Mouse (Mus musculus) olfactory bulb, adult 2 months (tissue): Measurements from ENCODE around the gene Myo9a. TPM values are rescaled to one million over a fixed set of nuclear protein-coding genes. Genes with fewer than 3 reads are reported as not detected.
"Not testable (repeated sequence)": the region's sequence is repeated elsewhere in the genome, so short reads cannot be mapped to it uniquely, and the experiment has no call there.

ENCODE experiments used
- H3K27ac ChIP-seq: fragments of 200-500 bp; 2 replicates; pipeline ENCODE4 v1.5.1; 2012; ENCODE audit warnings: low read depth, low read length; ENCODE audit not compliant: insufficient read depth
- H3K4me1 ChIP-seq: fragments of 200-500 bp; 2 replicates; pipeline ENCODE4 v1.6.1; 2012; ENCODE audit warnings: low read length; ENCODE audit not compliant: control insufficient read depth, insufficient read depth
- H3K4me3 ChIP-seq: fragments of 200-500 bp; 2 replicates; pipeline ENCODE4 v1.5.1; 2012; ENCODE audit warnings: mild to moderate bottlenecking, low read depth, low read length, moderate library complexity; ENCODE audit not compliant: insufficient read depth
- CTCF ChIP-seq: fragments of 200-500 bp; IDR thresholded peaks from 2 replicates; pipeline ENCODE4 v1.5.1; 2012; ENCODE audit warnings: low read depth, mild to moderate bottlenecking, low read length, moderate library complexity; ENCODE audit not compliant: insufficient read depth
- POLR2A ChIP-seq: fragments of 200-500 bp; IDR thresholded peaks from 2 replicates; pipeline ENCODE4 v1.6.1; 2012; ENCODE audit warnings: mild to moderate bottlenecking, low read depth, low read length, moderate library complexity; ENCODE audit not compliant: insufficient read depth
- WGBS: fragments of 180-500 bp; shearing (Covaris S2); methylation state at CpG from one replicate; pipeline ENCODE4 v1.1.7; 2018; 5-methylcytosine and 5-hydroxymethylcytosine counted together
- polyA plus RNA-seq: library from polyadenylated mRNA; stranded (reverse); fragments of >200 nt; gene quantifications from 2 replicates; pipeline ENCODE4 v1.2.4, GENCODE M21; 2012; ENCODE audit warnings: low replicate concordance; ENCODE audit not compliant: missing spikeins, insufficient read depth, insufficient read length

The Myo9a gene
- polyA plus RNA-seq, 1 experiment, result 25.2 TPM

DNA sequence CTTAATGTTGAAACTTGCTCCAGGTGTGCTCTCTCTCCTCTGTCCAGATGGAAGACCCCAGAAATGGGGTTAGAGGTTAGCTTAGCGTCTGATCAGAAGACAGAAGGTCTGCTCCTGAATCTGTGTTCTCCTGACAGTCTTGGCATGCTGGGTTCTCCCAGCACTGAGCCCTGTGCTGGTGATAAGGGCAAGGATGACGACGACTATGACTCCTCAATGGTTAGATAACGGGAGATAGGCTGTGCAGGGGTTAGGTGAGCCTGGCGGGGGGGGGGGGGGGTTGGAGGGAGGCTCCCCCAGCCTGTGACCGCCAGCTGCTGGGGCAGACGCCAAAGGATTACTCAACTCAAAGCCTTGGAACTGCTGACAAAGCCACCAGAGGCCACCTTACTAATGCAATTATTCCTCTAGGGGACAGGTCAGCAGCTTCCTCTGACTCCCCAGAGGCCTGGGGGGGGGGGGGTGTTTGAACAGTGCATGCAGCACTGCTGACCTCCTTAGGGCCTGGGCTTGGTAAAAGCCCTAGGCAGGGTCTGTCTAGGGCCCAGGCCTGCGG, 201.9 kb downstream of the Myo9a start:
- WGBS, result 87% methylated on average over 8 of the region's 8 CpGs
- Histone ChIP-seq H3K4me1 (0 out of 2 replicates have a peak, but pooled peaks cover 3% of the 10 kb centered on the region), H3K27ac (no peak overlapping the region), H3K4me3 (no peak overlapping the region)
- no peak for TF ChIP-seq CTCF
- no peak for TF ChIP-seq POLR2A

DNA sequence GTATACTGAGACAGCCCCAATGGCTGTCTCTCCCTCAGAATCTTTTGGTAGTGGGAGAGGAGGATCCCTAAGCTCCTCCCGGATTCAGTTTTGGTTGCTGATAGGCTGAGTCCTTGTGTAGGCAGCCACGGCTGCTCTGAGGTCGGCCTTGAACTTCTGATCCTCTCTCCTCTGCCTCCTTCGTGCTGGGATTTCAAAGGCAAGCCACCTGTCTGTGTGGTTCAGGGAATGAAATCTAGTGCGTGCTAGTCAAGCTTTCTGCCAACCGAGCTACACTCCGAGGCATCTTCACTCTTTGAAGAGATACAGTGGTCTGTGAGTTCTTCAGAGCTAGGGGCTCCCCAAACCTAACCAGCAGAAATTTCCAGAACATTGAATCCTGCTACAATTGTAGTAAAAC, 202.9 kb downstream of the Myo9a start:
- TF ChIP-seq POLR2A (no peak), CTCF (no peak)
- WGBS, result 95% methylated on average over 7 of the region's 7 CpGs
- no peak overlapping the region for H3K27ac ChIP-seq
- H3K4me1 ChIP-seq, result no peaks in the 10 kb centered on the region
- H3K4me3 ChIP-seq, result no peak overlapping the region

- H3K27ac ChIP-seq, result no peak overlapping the region
- TF ChIP-seq POLR2A, result no peak
- no peak for TF ChIP-seq CTCF
- H3K4me3 ChIP-seq, result no peak overlapping the region
- 83% methylated on average over 3 of the region's 3 CpGs for WGBS
- peaks cover 2% of the 10 kb centered on the region; the same call in 1 of the 2 replicates for H3K4me1 ChIP-seq
Observed at GRCm38 (mm10) chr9:59955199-59955598, 204.5 kb downstream of the Myo9a start.

GRCm38 (mm10) chr9:59955692-59956091, 205.0 kb downstream of the Myo9a start:
- no peak for TF ChIP-seq POLR2A
- no peak for TF ChIP-seq CTCF
- 89% methylated on average over 6 of the region's 6 CpGs for WGBS
- H3K4me3 ChIP-seq, result no peak overlapping the region
- H3K4me1 ChIP-seq, result peaks cover 2% of the 10 kb centered on the region; the same call in 1 of the 2 replicates
- no peak overlapping the region for H3K27ac ChIP-seq

DNA sequence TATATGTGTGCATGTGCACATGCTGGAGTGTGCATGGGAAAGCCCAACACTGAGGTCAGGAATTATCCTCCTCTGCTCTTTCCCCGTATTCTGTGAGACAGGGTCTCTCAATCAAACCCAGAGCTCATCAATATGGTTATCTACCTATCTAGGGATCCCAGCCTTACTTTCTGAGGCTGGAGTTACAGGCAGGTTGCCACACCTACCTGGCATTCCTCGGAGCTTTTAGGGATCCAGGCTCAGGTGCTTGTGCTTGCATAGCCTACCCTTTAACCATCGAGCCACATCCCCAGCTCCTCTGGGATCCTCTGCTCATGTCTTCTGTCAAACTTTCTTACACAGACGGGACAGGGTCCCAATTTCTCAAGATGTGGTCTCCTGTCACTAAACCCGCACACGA, 205.8 kb downstream of the Myo9a start:
- Histone ChIP-seq H3K4me1 (peaks cover 2% of the 10 kb centered on the region; the same call in 1 of the 2 replicates), H3K4me3 (no peak overlapping the region), H3K27ac (no peak overlapping the region)
- TF ChIP-seq CTCF, result no peak
- no peak for TF ChIP-seq POLR2A
- WGBS, result 57% methylated on average over 6 of the region's 6 CpGs

- WGBS, result 63% methylated on average over 1 of the region's 1 CpGs
- not testable (repeated sequence) for H3K4me3 ChIP-seq, H3K4me1 ChIP-seq, H3K27ac ChIP-seq
Observed at GRCm38 (mm10) chr9:59958115-59958514, 207.4 kb downstream of the Myo9a start.

DNA sequence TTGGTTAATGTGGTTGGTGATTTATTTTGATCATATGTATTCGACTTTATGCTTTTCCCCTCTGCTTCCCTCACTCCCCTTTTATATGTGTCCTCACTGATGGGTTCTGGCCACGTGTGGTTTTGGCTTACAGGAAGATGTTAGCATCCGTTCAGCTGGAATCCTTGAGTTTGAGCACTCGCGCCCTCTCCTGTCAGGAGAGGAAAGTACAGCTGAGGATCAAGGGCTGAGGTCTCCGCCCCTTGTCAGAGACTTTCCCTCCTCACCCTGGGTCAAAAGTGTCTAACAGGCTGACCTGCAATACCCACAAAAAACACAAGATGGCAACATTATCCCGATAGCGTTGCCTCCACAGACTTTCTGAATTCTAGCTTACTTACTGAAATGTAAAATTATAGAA, 208.6 kb downstream of the Myo9a start:
- TF ChIP-seq CTCF, result peak; percentile 55
- no peak for TF ChIP-seq POLR2A
- no peak overlapping the region for H3K27ac ChIP-seq
- no peak overlapping the region for H3K4me3 ChIP-seq
- WGBS, result 3% methylated on average over 8 of the region's 8 CpGs
- peaks cover 5% of the 10 kb centered on the region; the same call in 1 of the 2 replicates for H3K4me1 ChIP-seq

- Histone ChIP-seq H3K4me1 (peaks cover 9% of the 10 kb centered on the region; the same call in 1 of the 2 replicates), H3K27ac (no peak within 1 kb of the TSS), H3K4me3 (no peak within 1 kb of the TSS)
- TF ChIP-seq CTCF (no peak), POLR2A (no peak)
- WGBS, result 88% methylated on average over 10 of the region's 10 CpGs
Observed at GRCm38 (mm10) chr9:59960559-59960958, 209.9 kb downstream of the Myo9a start, which contains the start of gene Nr2e3. TSS of gene Nr2e3 (minus strand) at chr9:59960659.

DNA sequence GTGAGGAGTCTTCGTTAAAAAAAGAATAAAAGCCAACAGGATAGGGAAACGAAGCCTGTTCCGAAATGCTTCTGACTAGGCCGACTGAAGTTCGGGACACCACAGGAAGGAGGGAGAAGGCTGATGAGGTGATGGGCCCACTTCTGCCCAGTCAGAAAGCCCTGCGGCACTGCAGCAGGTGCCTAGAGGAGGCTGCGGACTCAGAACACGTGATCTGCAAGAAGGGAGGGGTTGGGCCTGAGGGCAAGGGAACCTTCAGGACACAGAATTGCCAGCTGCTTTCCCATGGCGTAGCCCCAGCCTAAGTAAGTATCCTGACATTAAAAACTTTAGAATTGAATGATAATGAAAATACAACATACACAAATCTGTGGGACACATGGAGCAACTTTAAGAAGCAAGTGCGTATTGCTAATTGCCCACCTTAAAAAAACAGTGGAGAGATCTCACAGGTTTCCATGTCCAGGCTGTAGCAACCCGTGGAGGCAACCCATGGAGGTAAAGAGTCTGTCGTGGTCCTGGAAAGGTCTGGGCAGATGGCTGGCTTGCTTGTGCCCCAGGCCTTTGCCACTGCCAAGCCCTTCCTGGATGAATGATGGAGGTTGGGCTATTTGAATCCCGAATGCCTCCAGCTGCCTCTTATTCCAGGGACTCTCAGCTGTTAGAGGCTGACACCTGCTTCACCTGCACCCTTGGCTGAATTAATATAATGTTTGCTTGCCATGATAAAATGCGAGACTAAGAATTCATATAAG, 210.7 kb downstream of the Myo9a start:
- H3K4me3 ChIP-seq, result no peak overlapping the region
- no peak for TF ChIP-seq CTCF
- no peak overlapping the region for H3K27ac ChIP-seq
- WGBS, result 66% methylated on average over 14 of the region's 14 CpGs
- H3K4me1 ChIP-seq, result peaks cover 9% of the 10 kb centered on the region; the same call in 1 of the 2 replicates
